Mouse (Mus musculus): ENCODE data around the gene Trip12. TPM values are rescaled to one million over a fixed set of nuclear protein-coding genes. Genes with fewer than 3 reads are reported as not detected.
A peak's percentile ranks its signal among the peaks of the same experiment; 100 is the strongest.

Trip12 gene
- polyA plus RNA-seq, 1 experiment from 2014 or later: 80.8 TPM

- Histone ChIP-seq H3K4me1 (ENCODE audit: control insufficient read depth, insufficient read depth, low read length) (peaks cover 4% of the 10 kb centered on the region; the same call in 1 of the 2 replicates), H3K27ac (replicated peaks; ENCODE audit: low read depth, low read length) (peak within 1 kb of the TSS; percentile 99), H3K4me2 (ENCODE audit: low read depth, low read length) (peak within 1 kb of the TSS; percentile 68), H3K9me3 (ENCODE audit: control insufficient read depth, low read length) (no peaks in the 10 kb centered on the region), H3K27me3 (replicated peaks; ENCODE audit: control insufficient read depth, insufficient read depth, low read length) (no peaks in the 10 kb centered on the region), H3K4me3 (ENCODE audit: low read depth, low read length) (peak within 1 kb of the TSS; percentile 96), H3K9ac (ENCODE audit: low read depth, low read length) (peak within 1 kb of the TSS; percentile 98), H3K36me3 (ENCODE audit: control insufficient read depth, insufficient read depth, low read length) (peaks cover 3% of the 10 kb centered on the region; the same call in 1 of the 2 replicates)
- DNase-seq (ENCODE audit: low spot score) (peak; percentile 98), ATAC-seq (ENCODE audit: low read depth) (peak; percentile 93)
- WGBS: 0% methylated on average over 36 of the region's 54 CpGs
Observed at GRCm38 (mm10) chr1:84839309-84840017, 853 bp downstream of the Trip12 start, which contains the start of gene Fbxo36. Fbxo36 (plus strand) TSS chr1:84839841.

- Histone ChIP-seq H3K27ac (replicated peaks; ENCODE audit: low read depth, low read length) (peak overlapping the region; percentile 99), H3K4me2 (ENCODE audit: low read depth, low read length) (peak overlapping the region; percentile 68), H3K4me1 (ENCODE audit: control insufficient read depth, insufficient read depth, low read length) (peaks cover 4% of the 10 kb centered on the region; the same call in 1 of the 2 replicates), H3K9me3 (ENCODE audit: control insufficient read depth, low read length) (no peaks in the 10 kb centered on the region), H3K36me3 (ENCODE audit: control insufficient read depth, insufficient read depth, low read length) (peaks cover 7% of the 10 kb centered on the region), H3K4me3 (ENCODE audit: low read depth, low read length) (peak overlapping the region; percentile 96), H3K9ac (ENCODE audit: low read depth, low read length) (peak overlapping the region; percentile 98), H3K27me3 (replicated peaks; ENCODE audit: control insufficient read depth, insufficient read depth, low read length) (no peaks in the 10 kb centered on the region)
- DNase-seq (ENCODE audit: low spot score) (peak; percentile 80), ATAC-seq (ENCODE audit: low read depth) (peak; percentile 60)
- WGBS: 0% methylated on average over 21 of the region's 44 CpGs
Observed at GRCm38 (mm10) chr1:84838621-84839151, 1.6 kb downstream of the Trip12 start.

GRCm38 (mm10) chr1:84838156-84838555 is 2.2 kb downstream of the Trip12 start:
- Histone ChIP-seq H3K36me3 (ENCODE audit: control insufficient read depth, insufficient read depth, low read length) (peaks cover 13% of the 10 kb centered on the region), H3K27ac (replicated peaks; ENCODE audit: low read depth, low read length) (peak overlapping the region; percentile 99), H3K4me1 (ENCODE audit: control insufficient read depth, insufficient read depth, low read length) (peaks cover 4% of the 10 kb centered on the region; the same call in 1 of the 2 replicates), H3K9me3 (ENCODE audit: control insufficient read depth, low read length) (no peaks in the 10 kb centered on the region), H3K9ac (ENCODE audit: low read depth, low read length) (peak overlapping the region; percentile 98), H3K27me3 (replicated peaks; ENCODE audit: control insufficient read depth, insufficient read depth, low read length) (no peaks in the 10 kb centered on the region), H3K4me2 (ENCODE audit: low read depth, low read length) (peak overlapping the region; percentile 68), H3K4me3 (ENCODE audit: low read depth, low read length) (peak overlapping the region; percentile 96)
- WGBS: under 1% methylated on average over 22 of the region's 22 CpGs
- DNase-seq (ENCODE audit: low spot score) (no peak), ATAC-seq (ENCODE audit: low read depth) (peak; percentile 5)

GRCm38 (mm10) chr1:84837523-84838145 is 2.7 kb downstream of the Trip12 start:
- ATAC-seq (ENCODE audit: low read depth) (no peak), DNase-seq (ENCODE audit: low spot score) (no peak)
- H3K9ac ChIP-seq (ENCODE audit: low read depth, low read length): peak overlapping the region; percentile 98
- peak overlapping the region; percentile 96 for H3K4me3 ChIP-seq (ENCODE audit: low read depth, low read length)
- H3K9me3 ChIP-seq (ENCODE audit: control insufficient read depth, low read length): no peaks in the 10 kb centered on the region
- no peaks in the 10 kb centered on the region for H3K27me3 ChIP-seq (replicated peaks; ENCODE audit: control insufficient read depth, insufficient read depth, low read length)
- peak overlapping the region; percentile 99; the same call in 1 of the 2 replicates for H3K27ac ChIP-seq (replicated peaks; ENCODE audit: low read depth, low read length)
- peak overlapping the region; percentile 68 for H3K4me2 ChIP-seq (ENCODE audit: low read depth, low read length)
- H3K36me3 ChIP-seq (ENCODE audit: control insufficient read depth, insufficient read depth, low read length): peaks cover 15% of the 10 kb centered on the region
- H3K4me1 ChIP-seq (ENCODE audit: control insufficient read depth, insufficient read depth, low read length): peaks cover 4% of the 10 kb centered on the region; the same call in 1 of the 2 replicates
- 4% methylated on average over 18 of the region's 20 CpGs for WGBS

GRCm38 (mm10) chr1:84825091-84825490 is 15.2 kb downstream of the Trip12 start:
- H3K9me3 ChIP-seq (ENCODE audit: control insufficient read depth, low read length): no peaks in the 10 kb centered on the region
- no peaks in the 10 kb centered on the region for H3K4me1 ChIP-seq (ENCODE audit: control insufficient read depth, insufficient read depth, low read length)
- WGBS: 42% methylated on average over 2 of the region's 2 CpGs
- ATAC-seq (ENCODE audit: low read depth) (peak; percentile 57; the same call in 1 of the 2 replicates), DNase-seq (ENCODE audit: low spot score) (peak; percentile 32)
- H3K36me3 ChIP-seq (ENCODE audit: control insufficient read depth, insufficient read depth, low read length): peaks cover 24% of the 10 kb centered on the region; the same call in 1 of the 2 replicates
- H3K4me2 ChIP-seq (ENCODE audit: low read depth, low read length): no peak overlapping the region
- H3K4me3 ChIP-seq (ENCODE audit: low read depth, low read length): no peak overlapping the region
- H3K9ac ChIP-seq (ENCODE audit: low read depth, low read length): no peak overlapping the region
- no peak overlapping the region for H3K27ac ChIP-seq (replicated peaks; ENCODE audit: low read depth, low read length)
- H3K27me3 ChIP-seq (replicated peaks; ENCODE audit: control insufficient read depth, insufficient read depth, low read length): no peaks in the 10 kb centered on the region

GRCm38 (mm10) chr1:84817596-84817995 is 22.7 kb downstream of the Trip12 start:
- Histone ChIP-seq H3K36me3 (ENCODE audit: control insufficient read depth, insufficient read depth, low read length) (peaks cover 26% of the 10 kb centered on the region; the same call in 1 of the 2 replicates), H3K4me3 (ENCODE audit: low read depth, low read length) (no peak overlapping the region), H3K4me1 (ENCODE audit: control insufficient read depth, insufficient read depth, low read length) (no peaks in the 10 kb centered on the region), H3K4me2 (ENCODE audit: low read depth, low read length) (no peak overlapping the region), H3K27me3 (replicated peaks; ENCODE audit: control insufficient read depth, insufficient read depth, low read length) (no peaks in the 10 kb centered on the region), H3K9ac (ENCODE audit: low read depth, low read length) (no peak overlapping the region), H3K9me3 (ENCODE audit: control insufficient read depth, low read length) (no peaks in the 10 kb centered on the region), H3K27ac (replicated peaks; ENCODE audit: low read depth, low read length) (no peak overlapping the region)
- DNase-seq (ENCODE audit: low spot score) (no peak), ATAC-seq (ENCODE audit: low read depth) (no peak)
- WGBS: 92% methylated on average over 1 of the region's 1 CpGs

- no peaks in the 10 kb centered on the region for H3K36me3 ChIP-seq (ENCODE audit: control insufficient read depth, insufficient read depth, low read length)
- no peaks in the 10 kb centered on the region for H3K27me3 ChIP-seq (replicated peaks; ENCODE audit: control insufficient read depth, insufficient read depth, low read length)
- H3K27ac ChIP-seq (replicated peaks; ENCODE audit: low read depth, low read length): no peak overlapping the region
- H3K4me2 ChIP-seq (ENCODE audit: low read depth, low read length): no peak overlapping the region
- 87% methylated on average over 1 of the region's 1 CpGs for WGBS
- ATAC-seq (ENCODE audit: low read depth) (no peak), DNase-seq (ENCODE audit: low spot score) (no peak)
- no peak overlapping the region for H3K9ac ChIP-seq (ENCODE audit: low read depth, low read length)
- no peaks in the 10 kb centered on the region for H3K9me3 ChIP-seq (ENCODE audit: control insufficient read depth, low read length)
- no peaks in the 10 kb centered on the region for H3K4me1 ChIP-seq (ENCODE audit: control insufficient read depth, insufficient read depth, low read length)
- H3K4me3 ChIP-seq (ENCODE audit: low read depth, low read length): no peak overlapping the region
Observed at GRCm38 (mm10) chr1:84803788-84804187, 36.5 kb downstream of the Trip12 start.

GRCm38 (mm10) chr1:84799166-84799565 is 41.1 kb downstream of the Trip12 start:
- H3K4me1 ChIP-seq (ENCODE audit: control insufficient read depth, insufficient read depth, low read length): no peaks in the 10 kb centered on the region
- DNase-seq (ENCODE audit: low spot score): no peak
- H3K27me3 ChIP-seq (replicated peaks; ENCODE audit: control insufficient read depth, insufficient read depth, low read length): no peaks in the 10 kb centered on the region
- H3K4me2 ChIP-seq (ENCODE audit: low read depth, low read length): no peak overlapping the region
- peaks cover 7% of the 10 kb centered on the region for H3K36me3 ChIP-seq (ENCODE audit: control insufficient read depth, insufficient read depth, low read length)
- H3K4me3 ChIP-seq (ENCODE audit: low read depth, low read length): no peak overlapping the region
- no peaks in the 10 kb centered on the region for H3K9me3 ChIP-seq (ENCODE audit: control insufficient read depth, low read length)
- no peak overlapping the region for H3K27ac ChIP-seq (replicated peaks; ENCODE audit: low read depth, low read length)
- H3K9ac ChIP-seq (ENCODE audit: low read depth, low read length): no peak overlapping the region
- ATAC-seq (ENCODE audit: low read depth): no peak

All from embryonic facial prominence, embryonic 14.5 days (tissue).